Mouse (Mus musculus): ENCODE data around the gene Pml. TPM values are rescaled to one million over a fixed set of nuclear protein-coding genes. Genes with fewer than 3 reads are reported as not detected.
A peak's percentile ranks its signal among the peaks of the same experiment; 100 is the strongest.

Pml gene
- polyA plus RNA-seq, 1 experiment from 2014 or later: 4.7 TPM

DNA sequence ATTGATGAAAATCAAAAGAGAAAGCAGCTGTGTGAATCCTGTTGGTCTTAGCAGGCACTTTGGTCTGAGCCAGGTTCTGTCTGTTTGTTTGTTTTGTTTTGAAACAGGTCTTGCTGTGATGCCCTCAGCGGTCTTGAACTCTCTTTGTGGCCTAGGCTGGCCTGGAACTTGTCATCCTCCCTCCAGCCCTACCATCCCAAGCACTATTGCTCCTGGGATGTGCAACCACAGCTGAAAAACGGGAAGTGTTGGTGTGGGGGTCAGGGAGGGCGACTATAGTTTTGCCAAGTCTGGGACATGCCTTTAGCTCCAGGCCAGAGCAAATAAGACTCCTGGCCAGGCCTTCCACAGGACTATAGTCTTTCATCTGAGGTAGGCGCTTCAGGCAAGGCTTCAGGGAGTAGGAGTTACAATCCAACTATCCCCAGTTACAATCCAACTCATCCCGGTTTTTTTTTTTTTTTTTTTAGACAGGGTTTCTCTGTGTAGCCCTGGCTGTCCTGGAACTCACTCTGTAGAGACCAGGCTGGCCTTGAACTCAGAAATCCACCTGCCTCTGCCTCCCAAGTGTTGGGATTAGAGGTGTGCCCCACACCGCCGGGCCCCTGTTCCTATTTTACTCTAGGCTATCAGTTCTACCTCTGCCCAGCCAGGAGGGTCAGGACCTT is 706 bp downstream of the Pml start:
- 52% methylated on average over 7 of the region's 7 CpGs for WGBS
- ATAC-seq (ENCODE audit: low FRiP score): no peak
- Histone ChIP-seq H3K36me3 (no peaks in the 10 kb centered on the region), H3K9me3 (no peaks in the 10 kb centered on the region), H3K9ac (peak overlapping the region; percentile 72), H3K4me3 (peak overlapping the region; percentile 37), H3K27ac (no peak overlapping the region), H3K4me1 (replicated peaks) (peaks cover 33% of the 10 kb centered on the region), H3K4me2 (peak overlapping the region; percentile 57), H3K27me3 (no peaks in the 10 kb centered on the region)

DNA sequence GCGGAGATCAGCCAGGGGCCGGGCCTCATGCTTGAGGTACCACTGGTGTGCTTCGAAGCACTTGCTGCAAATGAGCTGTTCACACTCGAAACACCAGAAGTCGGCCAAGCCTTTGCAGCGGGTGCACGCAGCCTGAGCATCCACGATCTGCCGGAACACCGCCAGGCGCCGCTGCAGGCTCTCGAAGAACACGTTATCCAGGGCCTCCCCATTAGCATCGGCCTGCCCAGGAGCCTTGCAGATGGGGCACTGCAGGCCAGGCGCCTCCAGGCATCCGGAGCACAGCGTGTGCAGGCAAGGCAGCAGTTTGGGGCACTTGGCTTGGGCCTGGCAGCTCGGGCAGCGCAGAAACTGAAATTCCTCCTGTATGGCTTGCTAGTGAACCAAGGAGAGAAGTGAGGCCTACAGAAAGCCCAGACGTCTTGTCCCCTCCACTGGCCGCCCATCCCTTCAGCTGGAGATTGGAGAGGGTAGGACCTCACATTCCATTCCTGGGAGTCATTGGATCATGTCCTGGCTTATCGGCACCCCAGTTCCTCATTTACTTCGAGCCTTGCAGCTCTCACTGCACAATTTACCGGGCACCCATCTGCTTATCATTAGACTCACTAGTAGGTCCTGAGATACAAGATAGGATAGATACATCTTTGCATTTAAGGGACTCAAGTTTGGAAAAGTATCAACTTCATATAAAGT is 2.4 kb downstream of the Pml start:
- Histone ChIP-seq H3K27ac (peak overlapping the region; percentile 40; the same call in 1 of the 2 replicates), H3K9me3 (no peaks in the 10 kb centered on the region), H3K4me2 (peak overlapping the region; percentile 47), H3K36me3 (no peaks in the 10 kb centered on the region), H3K27me3 (no peaks in the 10 kb centered on the region), H3K9ac (peak overlapping the region; percentile 68), H3K4me1 (replicated peaks) (peaks cover 36% of the 10 kb centered on the region), H3K4me3 (peak overlapping the region; percentile 7; the same call in 1 of the 2 replicates)
- peak; percentile 77; the same call in 1 of the 2 replicates for ATAC-seq (ENCODE audit: low FRiP score)
- WGBS: 16% methylated on average over 25 of the region's 25 CpGs

DNA sequence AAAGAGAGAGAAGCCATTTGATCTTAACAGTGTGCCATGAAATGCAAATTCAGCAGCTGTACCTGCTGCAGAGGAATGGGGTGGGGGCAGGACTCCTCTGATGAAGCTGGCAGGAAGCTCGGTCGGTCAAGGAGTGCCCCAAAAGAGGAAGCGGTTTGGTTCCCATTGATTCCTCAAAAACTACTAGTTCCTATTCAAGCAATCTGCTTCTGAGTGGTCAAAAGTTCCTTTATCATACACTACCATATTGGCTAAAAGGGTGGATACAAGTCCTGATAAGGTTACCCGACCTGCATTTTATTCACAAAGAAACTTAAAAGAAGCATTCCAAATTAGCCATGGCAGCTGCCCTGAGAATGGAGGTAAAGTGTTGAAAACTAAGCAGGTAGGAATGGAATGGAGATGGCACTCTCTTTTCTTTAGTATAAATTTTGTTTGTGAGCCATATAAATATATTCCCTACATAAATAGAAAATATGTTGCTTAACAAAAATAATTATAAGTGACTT is 3.4 kb downstream of the Pml start:
- Histone ChIP-seq H3K27me3 (no peaks in the 10 kb centered on the region), H3K4me3 (no peak overlapping the region), H3K4me2 (no peak overlapping the region), H3K9ac (no peak overlapping the region), H3K36me3 (no peaks in the 10 kb centered on the region), H3K27ac (no peak overlapping the region), H3K4me1 (replicated peaks) (peaks cover 46% of the 10 kb centered on the region), H3K9me3 (no peaks in the 10 kb centered on the region)
- 78% methylated on average over 4 of the region's 4 CpGs for WGBS
- ATAC-seq (ENCODE audit: low FRiP score): no peak

DNA sequence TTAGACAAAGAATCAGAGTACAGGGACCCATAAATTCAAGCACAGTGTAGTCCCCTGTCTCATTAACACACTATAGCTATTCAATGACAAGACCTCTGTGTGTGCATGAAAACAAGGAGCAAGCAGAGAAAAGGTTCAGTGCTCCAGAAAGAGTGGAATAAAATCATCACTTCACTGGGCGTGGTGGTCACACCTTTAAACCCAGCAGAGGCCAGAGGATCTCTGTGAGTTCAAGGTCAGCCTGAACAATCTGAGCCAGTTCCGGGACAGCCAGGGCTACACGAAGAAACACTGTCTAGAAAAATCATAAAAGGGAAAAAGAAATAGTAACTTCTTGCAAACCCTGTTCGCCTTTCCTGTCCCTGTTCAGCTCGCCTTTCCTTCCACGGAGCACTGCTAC is 5.9 kb downstream of the Pml start:
- Histone ChIP-seq H3K4me1 (replicated peaks) (peaks cover 31% of the 10 kb centered on the region), H3K9me3 (no peaks in the 10 kb centered on the region), H3K27ac (no peak overlapping the region), H3K4me2 (no peak overlapping the region), H3K9ac (no peak overlapping the region), H3K36me3 (no peaks in the 10 kb centered on the region), H3K27me3 (no peaks in the 10 kb centered on the region), H3K4me3 (no peak overlapping the region)
- WGBS: 90% methylated on average over 6 of the region's 6 CpGs
- ATAC-seq (ENCODE audit: low FRiP score): no peak

DNA sequence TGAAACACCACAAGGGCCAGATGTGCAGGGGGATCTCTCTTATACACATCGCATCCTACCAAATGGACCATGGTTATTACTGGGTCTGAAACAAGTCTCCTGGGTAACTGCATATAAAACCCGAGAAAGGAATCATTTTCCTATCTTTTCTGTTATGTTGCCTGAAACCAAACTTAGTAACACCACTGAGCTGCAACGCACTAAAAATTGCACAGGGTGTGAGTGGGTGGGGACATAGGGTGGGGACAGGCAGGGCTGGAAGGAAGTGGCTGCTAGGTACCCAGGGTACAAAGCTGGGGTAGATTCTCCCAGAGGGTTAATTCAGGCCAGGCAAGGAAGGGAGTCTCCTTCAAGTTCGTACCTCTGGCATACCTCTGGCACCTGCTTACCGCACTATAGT is 6.9 kb downstream of the Pml start:
- H3K9ac ChIP-seq: no peak overlapping the region
- no peak overlapping the region for H3K4me3 ChIP-seq
- no peak overlapping the region for H3K4me2 ChIP-seq
- H3K27ac ChIP-seq: no peak overlapping the region
- no peak for ATAC-seq (ENCODE audit: low FRiP score)
- WGBS: 85% methylated on average over 5 of the region's 5 CpGs
- H3K36me3 ChIP-seq: no peaks in the 10 kb centered on the region
- peaks cover 27% of the 10 kb centered on the region for H3K4me1 ChIP-seq (replicated peaks)
- no peaks in the 10 kb centered on the region for H3K9me3 ChIP-seq
- no peaks in the 10 kb centered on the region for H3K27me3 ChIP-seq

DNA sequence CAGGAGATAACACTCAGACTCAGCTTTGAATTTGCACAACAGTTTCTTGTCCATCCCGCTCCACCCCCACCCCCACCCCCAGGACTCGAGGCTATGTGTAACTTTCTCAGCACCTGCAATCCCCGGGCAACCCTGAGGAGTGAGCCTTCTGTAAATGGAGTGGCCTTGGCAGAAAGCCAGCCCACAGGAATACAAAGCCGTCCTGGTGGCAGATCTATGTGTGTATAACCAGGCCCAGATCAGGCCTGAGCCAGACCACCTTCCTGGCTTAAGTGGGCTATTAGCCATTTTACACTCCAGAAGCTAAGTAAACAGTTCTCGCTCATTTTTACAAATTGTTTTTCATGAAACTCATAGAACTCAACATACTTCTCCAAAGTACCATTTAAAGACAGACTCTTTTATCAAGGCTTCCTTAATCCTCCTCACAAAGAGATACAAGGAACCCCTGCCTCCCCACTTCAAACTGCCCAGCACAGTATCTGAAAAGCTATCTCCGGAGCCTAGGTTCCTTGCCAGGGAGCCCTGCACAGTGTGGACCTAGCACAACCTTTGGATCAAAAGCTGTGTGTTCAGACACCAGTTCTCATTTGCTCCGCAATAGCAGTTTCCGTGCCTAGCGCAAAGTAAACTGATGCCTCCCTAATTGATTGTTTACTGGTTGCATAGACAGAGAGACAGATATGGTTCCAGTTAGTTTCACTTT is 7.7 kb downstream of the Pml start:
- H3K4me3 ChIP-seq: no peak overlapping the region
- H3K27ac ChIP-seq: peak overlapping the region; percentile 35; the same call in 1 of the 2 replicates
- no peaks in the 10 kb centered on the region for H3K36me3 ChIP-seq
- peaks cover 22% of the 10 kb centered on the region for H3K4me1 ChIP-seq (replicated peaks)
- H3K9me3 ChIP-seq: no peaks in the 10 kb centered on the region
- no peak overlapping the region for H3K9ac ChIP-seq
- no peak overlapping the region for H3K4me2 ChIP-seq
- H3K27me3 ChIP-seq: no peaks in the 10 kb centered on the region
- 0 out of 2 replicates have a peak, but pooled peaks have one; percentile 39 for ATAC-seq (ENCODE audit: low FRiP score)
- 54% methylated on average over 9 of the region's 9 CpGs for WGBS

DNA sequence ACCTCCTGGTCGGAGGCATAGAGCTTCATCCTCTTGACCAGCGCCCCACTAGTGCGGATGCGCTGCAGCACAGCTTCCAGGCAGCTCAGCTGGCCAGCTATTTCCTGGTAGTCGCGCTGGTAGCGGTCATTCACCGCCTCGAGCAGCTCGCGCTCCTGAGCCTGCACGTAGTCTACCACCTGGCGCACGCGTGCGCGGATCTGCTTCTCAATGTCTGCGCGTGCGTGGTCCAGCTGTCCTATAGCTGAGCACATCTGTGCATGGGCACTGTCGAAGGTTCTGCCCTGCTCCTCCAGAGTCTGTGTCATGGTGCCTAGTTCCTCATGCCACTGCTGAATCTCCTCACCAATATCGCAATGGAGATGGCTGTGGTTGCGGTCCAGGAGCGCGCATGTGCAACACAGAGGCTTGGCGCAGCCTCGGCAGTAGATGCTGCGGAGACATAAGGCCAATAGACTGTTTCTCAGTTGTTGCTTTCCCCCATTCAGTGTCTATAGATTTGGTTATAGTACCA is 15.0 kb downstream of the Pml start:
- ATAC-seq (ENCODE audit: low FRiP score): no peak

DNA sequence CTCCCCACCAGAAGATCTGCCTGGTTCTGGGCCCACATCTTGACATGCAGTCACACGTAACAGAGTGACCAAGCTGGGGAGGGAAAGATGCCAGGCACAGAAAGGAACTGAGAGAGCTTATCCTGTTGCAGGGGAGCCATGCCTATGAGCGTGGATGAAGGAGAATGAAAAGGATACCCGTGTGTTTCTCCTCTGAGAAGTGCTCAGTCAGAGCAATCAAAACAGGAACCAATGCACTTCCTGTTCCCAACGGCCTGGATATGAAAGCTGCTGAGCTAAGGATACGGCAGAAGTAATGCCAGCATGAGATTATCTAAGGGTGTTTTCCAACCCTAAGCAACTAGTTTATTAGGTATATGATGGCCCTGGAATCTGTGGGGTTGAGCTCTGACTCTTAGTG is 17.2 kb downstream of the Pml start:
- ATAC-seq (ENCODE audit: low FRiP score): no peak
- H3K9me3 ChIP-seq: no peaks in the 10 kb centered on the region
- no peak overlapping the region for H3K4me3 ChIP-seq
- 79% methylated on average over 5 of the region's 5 CpGs for whole genome bisulfite sequencing
- H3K4me2 ChIP-seq: no peak overlapping the region
- H3K9ac ChIP-seq: no peak overlapping the region
- no peaks in the 10 kb centered on the region for H3K27me3 ChIP-seq
- peaks cover 9% of the 10 kb centered on the region for H3K36me3 ChIP-seq
- H3K4me1 ChIP-seq (replicated peaks): no peaks in the 10 kb centered on the region; the same call in 1 of the 2 replicates
- no peak overlapping the region for H3K27ac ChIP-seq

More for the DNA sequence above, 15.0 kb downstream of the Pml start:
- Histone ChIP-seq H3K9ac (no peak overlapping the region), H3K36me3 (peaks cover 6% of the 10 kb centered on the region), H3K4me3 (no peak overlapping the region), H3K4me1 (replicated peaks) (no peaks in the 10 kb centered on the region; the same call in 1 of the 2 replicates), H3K27me3 (no peaks in the 10 kb centered on the region), H3K9me3 (no peaks in the 10 kb centered on the region), H3K27ac (no peak overlapping the region), H3K4me2 (no peak overlapping the region)
- 97% methylated on average over 28 of the region's 28 CpGs for WGBS

DNA sequence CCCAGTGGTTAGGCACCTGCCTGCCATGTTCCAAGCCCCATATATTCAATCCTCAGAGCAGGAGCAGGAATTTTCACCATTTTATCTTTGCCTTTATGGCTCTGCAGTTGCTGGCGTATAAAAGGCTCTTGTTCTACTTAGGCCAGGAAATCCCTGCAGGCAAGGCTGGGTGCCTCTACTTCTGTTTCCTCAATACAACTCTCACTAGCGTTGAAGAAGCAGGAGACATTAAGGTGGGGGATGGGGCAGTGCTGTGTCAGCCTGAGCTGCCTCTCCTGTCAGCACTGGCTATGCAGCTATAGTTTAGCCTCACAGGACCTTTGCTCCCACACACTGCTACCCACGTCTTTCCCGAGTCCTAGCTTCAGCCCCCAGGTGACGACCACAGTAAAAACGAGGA is 17.8 kb downstream of the Pml start:
- H3K4me1 ChIP-seq (replicated peaks): no peaks in the 10 kb centered on the region; the same call in 1 of the 2 replicates
- no peak for ATAC-seq (ENCODE audit: low FRiP score)
- no peaks in the 10 kb centered on the region for H3K9me3 ChIP-seq
- WGBS: 72% methylated on average over 6 of the region's 6 CpGs
- H3K36me3 ChIP-seq: peaks cover 9% of the 10 kb centered on the region
- H3K27ac ChIP-seq: no peak overlapping the region
- no peak overlapping the region for H3K4me2 ChIP-seq
- H3K4me3 ChIP-seq: no peak overlapping the region
- H3K9ac ChIP-seq: no peak overlapping the region
- no peaks in the 10 kb centered on the region for H3K27me3 ChIP-seq

DNA sequence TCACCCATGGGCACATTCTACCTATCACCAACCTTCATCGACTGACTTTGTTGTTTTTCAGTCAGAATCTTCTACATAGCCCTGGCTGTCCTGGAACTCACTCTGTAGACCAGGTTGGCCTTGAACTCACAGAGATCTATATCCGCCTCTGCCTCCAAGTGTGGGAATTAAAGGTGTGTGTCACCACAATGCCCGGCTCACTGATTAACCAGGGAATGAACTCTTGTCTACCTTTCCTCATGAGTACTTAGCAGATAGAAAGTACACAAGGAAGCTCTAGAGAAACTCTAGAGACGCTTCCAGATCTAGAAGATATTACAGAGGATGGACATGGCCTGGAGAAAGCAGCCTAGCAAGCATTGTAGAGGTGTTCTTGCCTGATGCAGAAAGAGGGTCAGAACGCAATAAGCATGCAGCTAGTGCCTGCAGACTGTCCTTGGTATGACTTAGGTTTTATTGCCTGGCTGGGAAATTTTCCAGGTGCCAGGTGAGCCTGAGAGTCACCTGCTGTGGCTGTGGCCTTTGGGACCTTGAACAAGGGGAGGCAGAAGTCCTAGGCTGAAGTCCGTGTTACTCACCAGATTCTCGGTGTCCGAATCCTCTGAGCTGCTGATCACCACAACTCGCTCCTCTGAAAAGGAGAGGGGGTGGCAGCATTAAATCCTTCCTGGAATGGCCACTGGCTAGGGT is 20.7 kb downstream of the Pml start:
- H3K27me3 ChIP-seq: no peaks in the 10 kb centered on the region
- H3K4me3 ChIP-seq: no peak overlapping the region
- 95% methylated on average over 9 of the region's 9 CpGs for WGBS

DNA sequence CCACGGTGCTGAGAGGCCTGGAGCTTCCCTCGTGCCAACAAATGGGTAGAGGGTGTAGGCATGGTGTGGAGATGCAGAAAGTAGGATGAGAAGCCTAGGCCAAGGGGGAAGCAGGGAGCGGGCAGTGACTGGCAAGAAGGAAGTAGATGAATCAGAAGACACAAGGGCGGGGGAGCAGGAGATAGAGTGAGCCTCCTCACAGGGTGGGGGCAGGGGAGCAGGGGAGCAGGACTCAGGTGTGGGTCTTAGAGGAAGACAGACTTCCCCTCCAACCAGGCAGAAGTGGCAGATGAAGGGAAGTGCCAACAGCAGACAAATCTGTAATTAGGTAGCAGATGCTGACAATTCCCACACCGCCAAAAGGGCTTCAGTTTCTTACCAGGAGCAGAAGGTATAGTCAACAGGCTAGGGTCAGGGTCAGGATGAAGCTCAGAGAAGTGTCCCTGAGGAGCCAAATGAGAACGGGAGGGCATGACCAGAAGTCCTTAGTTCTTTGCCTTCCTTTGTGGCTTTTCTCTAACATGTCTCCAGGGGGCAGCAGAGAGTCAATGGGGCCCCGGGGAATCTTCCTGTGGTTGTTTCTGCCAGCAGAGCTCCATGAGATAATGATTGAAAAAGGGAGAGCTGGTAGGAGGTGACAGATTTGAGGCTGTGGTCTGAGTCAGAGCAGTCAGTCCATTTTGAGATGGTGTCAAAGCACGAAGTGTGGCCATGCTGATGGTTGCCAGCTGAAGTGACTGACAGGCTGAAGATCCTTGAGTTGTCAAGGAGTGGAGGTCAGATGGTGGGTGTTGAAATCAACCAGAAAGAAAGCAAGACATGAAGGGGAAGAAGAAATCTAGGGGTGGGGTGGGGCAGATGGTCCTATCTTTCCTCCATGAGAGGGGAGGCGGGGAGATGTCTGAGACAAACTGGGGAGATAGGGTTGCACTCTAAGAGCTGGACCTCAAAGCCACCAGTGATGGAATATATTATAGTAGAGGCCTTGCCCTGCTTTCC is 23.4 kb downstream of the Pml start:
- WGBS: 69% methylated on average over 9 of the region's 9 CpGs
- no peak overlapping the region for H3K4me3 ChIP-seq
- H3K27ac ChIP-seq: no peak overlapping the region
- no peaks in the 10 kb centered on the region for H3K27me3 ChIP-seq
- no peak overlapping the region for H3K9ac ChIP-seq
- H3K4me1 ChIP-seq (replicated peaks): no peaks in the 10 kb centered on the region; the same call in 1 of the 2 replicates
- no peak for ATAC-seq (ENCODE audit: low FRiP score)
- no peaks in the 10 kb centered on the region for H3K9me3 ChIP-seq
- peaks cover 4% of the 10 kb centered on the region; the same call in 1 of the 2 replicates for H3K36me3 ChIP-seq
- no peak overlapping the region for H3K4me2 ChIP-seq

More for the DNA sequence above, 20.7 kb downstream of the Pml start:
- H3K27ac ChIP-seq: no peak overlapping the region
- peaks cover 4% of the 10 kb centered on the region; the same call in 1 of the 2 replicates for H3K36me3 ChIP-seq
- ATAC-seq (ENCODE audit: low FRiP score): no peak
- no peaks in the 10 kb centered on the region for H3K9me3 ChIP-seq
- no peak overlapping the region for H3K9ac ChIP-seq
- H3K4me2 ChIP-seq: no peak overlapping the region
- no peaks in the 10 kb centered on the region; the same call in none of the 2 replicates for H3K4me1 ChIP-seq (replicated peaks)

All from hindbrain, embryonic 13.5 days (tissue).